Mouse (Mus musculus): ENCODE measurements around the gene Ap2a2. TPM values are rescaled to one million over a fixed set of nuclear protein-coding genes. Genes with fewer than 3 reads are reported as not detected.

The Ap2a2 gene
- total and polyA plus RNA-seq, 3 experiments, result 34.7 to 67.9 (median 59.5) TPM

GRCm38 (mm10) chr7:141593056-141593455, 31.1 kb downstream of the Ap2a2 start:
- H3K27ac ChIP-seq (ENCODE audit: control insufficient read depth, low read depth, low read length), result no peak overlapping the region
- H3K4me1 ChIP-seq (ENCODE audit: control insufficient read depth in 1 of 2, insufficient read depth in 2 of 2, low read length in 2 of 2), result no peaks in the 10 kb centered on the region
- H3K9ac ChIP-seq (ENCODE audit: control insufficient read depth, low read depth, low read length, poor library complexity, severe bottlenecking), result no peak overlapping the region
- no peaks in the 10 kb centered on the region for H3K9me3 ChIP-seq (replicated peaks; ENCODE audit: insufficient read depth, low read length)
- H3K4me3 ChIP-seq (ENCODE audit: control insufficient read depth in 1 of 2, insufficient read depth in 1 of 2, low read depth in 2 of 2, low read length in 2 of 2), result no peak overlapping the region
- no peak for TF ChIP-seq ELF1 (IDR thresholded peaks at IDR 0.05; ENCODE audit: low read depth, low read length)
- no peak for TF ChIP-seq HCFC1 (IDR thresholded peaks at IDR 0.05; ENCODE audit: low read depth, low read length)
- TF ChIP-seq JUND (IDR thresholded peaks at IDR 0.05; ENCODE audit: low read depth, low read length), result no peak
- no peak for TF ChIP-seq MYB (IDR thresholded peaks at IDR 0.05; ENCODE audit: low read depth, low read length)
- TF ChIP-seq ETS1 (IDR thresholded peaks at IDR 0.05; ENCODE audit: low read depth, low read length), result no peak
- TF ChIP-seq GATA1 (IDR thresholded peaks at IDR 0.05; ENCODE audit: low read depth, low read length), result no peak
- TF ChIP-seq ZNF384 (IDR thresholded peaks at IDR 0.05; ENCODE audit: low read depth, low read length), result no peak
- TF ChIP-seq CHD2 (IDR thresholded peaks at IDR 0.05; ENCODE audit: low read length), result no peak
- TF ChIP-seq TCF12 (IDR thresholded peaks at IDR 0.05; ENCODE audit: low read depth, low read length), result no peak
- no peak for TF ChIP-seq MAZ (IDR thresholded peaks at IDR 0.05; ENCODE audit: low read depth, low read length)
- TF ChIP-seq RAD21 (IDR thresholded peaks at IDR 0.05; ENCODE audit: low read depth, low read length), result no peak
- no peak for TF ChIP-seq EP300 (IDR thresholded peaks at IDR 0.05; ENCODE audit: low read depth in 1 of 2, low read length in 2 of 2)
- no peak for TF ChIP-seq ZC3H11A (IDR thresholded peaks at IDR 0.05; ENCODE audit: low read depth, low read length)
- TF ChIP-seq MYC (IDR thresholded peaks at IDR 0.05; ENCODE audit: low read depth, low read length), result no peak
- TF ChIP-seq SMC3 (IDR thresholded peaks at IDR 0.05; ENCODE audit: low read depth, low read length), result no peak
- H3K79me2 ChIP-seq (ENCODE audit: control insufficient read depth, insufficient read depth, low read length, poor library complexity), result no peaks in the 10 kb centered on the region
- no peaks in the 10 kb centered on the region for H3K27me3 ChIP-seq (ENCODE audit: control insufficient read depth in 1 of 2, insufficient read depth in 2 of 2, low read length in 2 of 2)
- no peak for DNase-seq (ENCODE audit: low read depth, low spot score)
- H3K36me3 ChIP-seq (ENCODE audit: control insufficient read depth in 1 of 2, insufficient read depth in 2 of 2, low read length in 2 of 2), result peaks cover 0 to 5% of the 10 kb centered on the region in 2 experiments; a peak in 2 of 4 replicates

GRCm38 (mm10) chr7:141596971-141597370, 35.0 kb downstream of the Ap2a2 start:
- Histone ChIP-seq H3K27ac (ENCODE audit: control insufficient read depth, low read depth, low read length) (no peak overlapping the region), H3K4me3 (ENCODE audit: control insufficient read depth in 1 of 2, insufficient read depth in 1 of 2, low read depth in 2 of 2, low read length in 2 of 2) (no peak overlapping the region), H3K27me3 (ENCODE audit: control insufficient read depth in 1 of 2, insufficient read depth in 2 of 2, low read length in 2 of 2) (no peaks in the 10 kb centered on the region), H3K9ac (ENCODE audit: control insufficient read depth, low read depth, low read length, poor library complexity, severe bottlenecking) (no peak overlapping the region), H3K9me3 (replicated peaks; ENCODE audit: insufficient read depth, low read length) (no peaks in the 10 kb centered on the region), H3K36me3 (ENCODE audit: control insufficient read depth in 1 of 2, insufficient read depth in 2 of 2, low read length in 2 of 2) (peaks cover 0 to 3% of the 10 kb centered on the region in 2 experiments; a peak in 2 of 4 replicates), H3K79me2 (ENCODE audit: control insufficient read depth, insufficient read depth, low read length, poor library complexity) (no peaks in the 10 kb centered on the region), H3K4me1 (ENCODE audit: control insufficient read depth in 1 of 2, insufficient read depth in 2 of 2, low read length in 2 of 2) (no peaks in the 10 kb centered on the region)
- no peak for DNase-seq (ENCODE audit: low read depth, low spot score)
- TF ChIP-seq MAX (IDR thresholded peaks at IDR 0.05; ENCODE audit: low read length) (no peak), MAFK (IDR thresholded peaks at IDR 0.05; ENCODE audit: borderline replicate concordance, low read depth, low read length) (no peak), USF2 (IDR thresholded peaks at IDR 0.05; ENCODE audit: borderline replicate concordance in 1 of 2, insufficient read depth in 1 of 2, low read depth in 1 of 2, low read length in 2 of 2) (no peak), TAL1 (IDR thresholded peaks at IDR 0.05; ENCODE audit: low read length) (no peak), MEF2A (IDR thresholded peaks at IDR 0.05; ENCODE audit: extremely low read depth, insufficient replicate concordance, low read depth, low read length, poor library complexity, severe bottlenecking) (no peak), USF1 (IDR thresholded peaks at IDR 0.05; ENCODE audit: low read depth, low read length) (no peak), ZMIZ1 (IDR thresholded peaks at IDR 0.05; ENCODE audit: low read depth, low read length) (no peak), E2F4 (IDR thresholded peaks at IDR 0.05; ENCODE audit: borderline replicate concordance, low read depth, low read length) (no peak), ZNF384 (IDR thresholded peaks at IDR 0.05; ENCODE audit: low read depth, low read length) (no peak), CTCF (IDR thresholded peaks at IDR 0.05 in 2 of 3, conservative IDR thresholded peaks at IDR 0.05 in 1 of 3; ENCODE audit: control insufficient read depth in 1 of 3, insufficient read depth in 1 of 3, low read depth in 2 of 3, low read length in 3 of 3, poor library complexity in 1 of 3, severe bottlenecking in 1 of 3) (no peak), MXI1 (IDR thresholded peaks at IDR 0.05; ENCODE audit: low read depth, low read length) (no peak), POLR2AphosphoS5 (IDR thresholded peaks at IDR 0.05; ENCODE audit: borderline replicate concordance, low read depth, low read length) (no peak)
